Mouse (Mus musculus) frontal cortex, postnatal 14 days (tissue): ENCODE data around the gene Gm16181.

ENCODE experiments used
- DNase-seq, 2 experiments: peaks; one replicate each; pipeline ENCODE4 v3.0.0; 2022; ENCODE audit warnings: low spot score in 2 of 2

Gene Gm16181

GRCm38 (mm10) chr17:35269653-35270347 lies 49.2 kb downstream of the Gm16181 start:
- no peak for DNase-seq

- DNase-seq: no peak
These were observed 51.6 kb downstream of the Gm16181 start for GRCm38 (mm10) chr17:35272249-35272648.
